Mouse (Mus musculus) kidney, adult 2 months (tissue): ENCODE data around the gene Vax1. TPM values are rescaled to one million over a fixed set of nuclear protein-coding genes. Genes with fewer than 3 reads are reported as not detected.

Source experiments
- DNase-seq: peaks from one replicate; pipeline ENCODE4 v3.0.0; 2021
- H3K27ac ChIP-seq: fragments of 200-500 bp; 2 replicates; pipeline ENCODE4 v1.5.1; 2012; ENCODE audit warnings: low read depth, low read length, control low read depth, inconsistent platforms; ENCODE audit not compliant: insufficient read depth
- H3K27me3 ChIP-seq: fragments of 200-500 bp; replicated peaks from 2 replicates; pipeline ENCODE4 v1.6.1; 2012; ENCODE audit warnings: mild to moderate bottlenecking, moderate library complexity, low read length, inconsistent platforms; ENCODE audit not compliant: control insufficient read depth, insufficient read depth
- H3K36me3 ChIP-seq: fragments of 200-500 bp; 2 replicates; pipeline ENCODE4 v1.6.1; 2012; ENCODE audit warnings: mild to moderate bottlenecking, moderate library complexity, low read length, inconsistent platforms; ENCODE audit not compliant: control insufficient read depth, insufficient read depth
- H3K4me1 ChIP-seq: fragments of 200-500 bp; 2 replicates; pipeline ENCODE4 v1.6.1; 2011; ENCODE audit warnings: low read length; ENCODE audit not compliant: control insufficient read depth, insufficient read depth
- H3K4me3 ChIP-seq: fragments of 200-500 bp; 2 replicates; pipeline ENCODE4 v1.5.1; 2011; ENCODE audit warnings: mild to moderate bottlenecking, low read depth, low read length, control low read depth; ENCODE audit not compliant: insufficient read depth
- CTCF ChIP-seq: fragments of 200-500 bp; conservative IDR thresholded peaks from 2 replicates; pipeline ENCODE4 v1.5.1; 2011; ENCODE audit warnings: low read depth, mild to moderate bottlenecking, control low read depth, low read length, moderate library complexity, mixed read lengths; ENCODE audit not compliant: insufficient read depth, insufficient read length
- POLR2A ChIP-seq: fragments of 200-500 bp; IDR thresholded peaks from one replicate; pipeline ENCODE4 v1.6.1; 2011; ENCODE audit warnings: low read depth, low read length, control low read depth
- WGBS: fragments of 180-500 bp; shearing (Covaris S2); methylation state at CpG from one replicate; pipeline ENCODE4 v1.1.7; 2018; 5-methylcytosine and 5-hydroxymethylcytosine counted together
- polyA plus RNA-seq: library from polyadenylated mRNA; depleted of rRNA; stranded (reverse); fragments of >200 nt; gene quantifications from 2 replicates; pipeline ENCODE4 v1.2.3, GENCODE M21; 2012; rRNA removed

The Vax1 gene
- not detected in 2 replicates for polyA plus RNA-seq

GRCm38 (mm10) chr19:59169936-59170765 is at the start of gene Vax1:
Gene Vax1, minus strand, starts transcription at chr19:59170056.
- Histone ChIP-seq H3K4me1 (no peaks in the 10 kb centered on the region), H3K27me3 (peaks cover 28% of the 10 kb centered on the region), H3K36me3 (no peaks in the 10 kb centered on the region), H3K27ac (no peak within 1 kb of the TSS), H3K4me3 (no peak within 1 kb of the TSS)
- TF ChIP-seq CTCF (no peak), POLR2A (no peak)
- WGBS = 3% methylated on average over 54 of the region's 54 CpGs
- DNase-seq = no peak

DNA sequence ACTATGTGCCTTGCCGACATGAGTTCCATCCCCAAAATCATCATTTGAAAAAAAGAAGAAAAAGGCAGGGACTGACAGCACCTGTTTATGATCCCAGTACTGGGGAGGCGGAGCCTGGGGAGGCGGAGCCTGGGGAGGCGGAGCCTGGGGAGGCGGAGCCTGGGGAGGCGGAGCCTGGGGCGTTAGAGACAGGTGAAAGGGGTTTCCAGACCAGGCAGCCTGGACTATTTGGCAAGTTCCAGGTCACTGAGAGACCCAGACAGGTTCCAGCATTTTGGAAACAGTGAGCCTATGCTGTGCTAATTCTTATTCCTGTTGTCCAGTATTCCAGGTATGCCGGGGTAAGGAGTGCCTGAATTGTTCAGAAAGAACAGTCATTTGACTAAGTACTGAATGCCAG is 49.1 kb upstream of the Vax1 start, which contains the start of gene Kcnk18:
Gene Kcnk18, plus strand, starts transcription at position 224 of the 400 bp plus-strand sequence.
- no peaks in the 10 kb centered on the region for H3K36me3 ChIP-seq
- no peak for DNase-seq
- no peak within 1 kb of the TSS for H3K4me3 ChIP-seq
- no peak for TF ChIP-seq CTCF
- no peak for TF ChIP-seq POLR2A
- no peaks in the 10 kb centered on the region for H3K27me3 ChIP-seq
- H3K4me1 ChIP-seq = no peaks in the 10 kb centered on the region
- H3K27ac ChIP-seq = no peak within 1 kb of the TSS
- 92% methylated on average over 8 of the region's 8 CpGs for WGBS

- DNase-seq = no peak
- no peak overlapping the region for H3K4me3 ChIP-seq
- no peaks in the 10 kb centered on the region for H3K27me3 ChIP-seq
- TF ChIP-seq POLR2A (no peak), CTCF (no peak)
- H3K27ac ChIP-seq = no peak overlapping the region
- no peaks in the 10 kb centered on the region for H3K4me1 ChIP-seq
- H3K36me3 ChIP-seq = no peaks in the 10 kb centered on the region
- 80% methylated on average over 3 of the region's 3 CpGs for WGBS
These were observed 47.0 kb upstream of the Vax1 start for GRCm38 (mm10) chr19:59216891-59217290.

DNA sequence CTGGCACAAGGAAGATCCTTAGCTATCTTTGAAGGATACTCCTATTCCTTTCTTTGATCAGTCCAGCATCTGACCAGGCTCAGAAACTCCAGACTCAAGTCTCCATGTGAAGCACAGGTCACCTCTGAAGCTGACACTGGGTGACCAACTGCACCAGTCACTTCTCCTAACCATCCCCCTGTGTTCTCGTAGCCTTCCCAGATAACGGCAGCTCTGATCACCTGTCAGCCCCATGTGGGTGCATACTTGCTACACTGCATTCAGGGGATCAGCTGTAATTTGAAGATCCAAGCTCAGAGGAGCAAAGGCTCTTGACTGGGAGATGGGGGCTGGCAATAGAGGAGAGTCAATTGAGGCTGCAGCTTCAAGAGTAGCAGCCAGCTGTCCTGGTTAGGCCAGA is 39.1 kb upstream of the Vax1 start:
- no peak for TF ChIP-seq POLR2A
- TF ChIP-seq CTCF = no peak
- Histone ChIP-seq H3K36me3 (no peaks in the 10 kb centered on the region), H3K27ac (no peak overlapping the region), H3K4me3 (no peak overlapping the region), H3K4me1 (no peaks in the 10 kb centered on the region), H3K27me3 (no peaks in the 10 kb centered on the region)
- WGBS = 68% methylated on average over 2 of the region's 2 CpGs
- DNase-seq = no peak

- 29% methylated on average over 5 of the region's 5 CpGs for WGBS
- TF ChIP-seq CTCF (peak; percentile 73), POLR2A (no peak)
- Histone ChIP-seq H3K27me3 (no peaks in the 10 kb centered on the region), H3K4me3 (no peak overlapping the region), H3K36me3 (no peaks in the 10 kb centered on the region), H3K27ac (no peak overlapping the region), H3K4me1 (no peaks in the 10 kb centered on the region)
- peak; percentile 55 for DNase-seq
These were observed 38.6 kb upstream of the Vax1 start for GRCm38 (mm10) chr19:59208475-59208874.

- DNase-seq = peak; percentile 69
- Histone ChIP-seq H3K4me1 (no peaks in the 10 kb centered on the region; the same call in 1 of the 2 replicates), H3K4me3 (no peak overlapping the region), H3K36me3 (no peaks in the 10 kb centered on the region), H3K27me3 (peaks cover 11% of the 10 kb centered on the region), H3K27ac (no peak overlapping the region)
- 44% methylated on average over 7 of the region's 7 CpGs for WGBS
- TF ChIP-seq POLR2A (no peak), CTCF (peak; percentile 91)
These were observed 28.3 kb upstream of the Vax1 start for GRCm38 (mm10) chr19:59198161-59198560.

DNA sequence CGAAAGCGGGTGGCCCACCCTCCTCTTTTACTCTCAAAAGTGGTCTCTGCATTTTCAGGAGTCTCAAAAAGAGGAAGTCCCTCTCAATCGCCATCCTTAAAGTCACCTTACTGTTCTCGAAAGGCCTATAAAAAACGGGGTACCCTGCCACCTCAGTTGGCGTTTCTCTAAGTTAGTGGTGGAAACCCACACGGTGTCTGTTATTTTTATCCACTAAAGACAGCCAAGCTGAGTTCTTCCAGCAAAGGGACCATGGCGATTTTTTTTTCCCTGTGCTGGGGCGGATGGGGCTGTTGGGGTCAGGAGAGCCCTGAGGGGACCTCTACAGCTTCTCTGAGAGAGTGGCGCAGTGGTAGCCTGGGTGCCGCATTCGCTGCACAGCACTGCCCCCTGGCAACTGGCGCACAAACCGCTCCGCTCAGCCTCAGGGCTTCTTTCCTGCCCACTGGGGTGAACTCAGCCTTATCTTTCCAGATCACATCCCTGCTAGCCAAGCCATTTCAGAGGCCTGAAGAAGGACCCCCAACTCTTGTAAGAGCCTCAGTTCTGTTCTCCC is 26.3 kb upstream of the Vax1 start:
- Histone ChIP-seq H3K36me3 (no peaks in the 10 kb centered on the region), H3K4me3 (no peak overlapping the region), H3K27ac (no peak overlapping the region), H3K4me1 (no peaks in the 10 kb centered on the region; the same call in 1 of the 2 replicates), H3K27me3 (peaks cover 11% of the 10 kb centered on the region)
- TF ChIP-seq POLR2A = no peak
- TF ChIP-seq CTCF = peak; percentile 63
- whole genome bisulfite sequencing = 10% methylated on average over 15 of the region's 15 CpGs
- peak; percentile 50 for DNase-seq
